Mouse (Mus musculus): ENCODE data around the gene Sh3pxd2a.

Gene Sh3pxd2a

DNA sequence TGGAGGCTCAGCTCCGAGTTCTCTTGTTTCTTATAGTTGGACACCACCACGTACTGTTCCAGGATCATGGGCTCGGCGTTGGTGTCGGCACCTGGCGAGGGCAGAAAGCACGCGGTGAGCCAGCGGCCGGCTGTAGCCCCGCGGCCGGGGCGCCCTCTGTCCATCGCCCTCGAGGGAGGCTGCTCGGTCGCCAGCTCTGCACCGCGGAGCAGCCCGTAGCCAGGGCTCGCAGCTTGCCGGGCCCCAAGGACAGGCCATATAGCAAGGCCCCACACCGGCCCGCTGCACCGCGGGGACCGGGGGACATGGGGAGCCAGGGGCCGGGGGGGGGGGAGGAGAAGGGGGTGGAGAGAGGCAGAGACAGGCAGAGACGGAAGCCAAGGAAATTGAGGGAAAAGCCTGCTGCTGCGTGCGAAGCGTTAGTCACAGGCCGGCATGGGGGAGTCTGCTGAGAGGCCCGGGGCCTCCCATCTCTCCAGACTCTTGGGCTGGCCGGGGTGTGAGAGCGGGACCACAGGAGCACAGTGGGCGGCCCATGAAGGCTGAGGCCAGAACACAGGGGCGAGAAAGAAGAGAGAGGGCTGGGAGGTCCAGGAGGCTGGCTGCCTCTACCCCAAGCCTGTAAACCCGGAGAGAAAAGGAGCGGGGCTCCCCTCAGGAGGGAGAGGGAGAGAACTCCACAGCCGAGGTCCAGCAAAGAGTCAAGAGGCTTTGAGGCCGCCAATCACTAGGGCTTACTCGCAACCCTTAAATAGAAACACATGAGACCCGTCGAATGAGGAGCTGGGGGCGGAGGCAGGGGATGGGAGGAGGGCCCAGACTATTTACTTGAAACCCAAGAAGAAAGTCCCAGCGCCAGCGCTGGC is 149.9 kb downstream of the Sh3pxd2a start:
- DNase-seq (ENCODE audit: low spot score in 2 of 2), result peak in 1 of 2 experiments; percentile 47

DNA sequence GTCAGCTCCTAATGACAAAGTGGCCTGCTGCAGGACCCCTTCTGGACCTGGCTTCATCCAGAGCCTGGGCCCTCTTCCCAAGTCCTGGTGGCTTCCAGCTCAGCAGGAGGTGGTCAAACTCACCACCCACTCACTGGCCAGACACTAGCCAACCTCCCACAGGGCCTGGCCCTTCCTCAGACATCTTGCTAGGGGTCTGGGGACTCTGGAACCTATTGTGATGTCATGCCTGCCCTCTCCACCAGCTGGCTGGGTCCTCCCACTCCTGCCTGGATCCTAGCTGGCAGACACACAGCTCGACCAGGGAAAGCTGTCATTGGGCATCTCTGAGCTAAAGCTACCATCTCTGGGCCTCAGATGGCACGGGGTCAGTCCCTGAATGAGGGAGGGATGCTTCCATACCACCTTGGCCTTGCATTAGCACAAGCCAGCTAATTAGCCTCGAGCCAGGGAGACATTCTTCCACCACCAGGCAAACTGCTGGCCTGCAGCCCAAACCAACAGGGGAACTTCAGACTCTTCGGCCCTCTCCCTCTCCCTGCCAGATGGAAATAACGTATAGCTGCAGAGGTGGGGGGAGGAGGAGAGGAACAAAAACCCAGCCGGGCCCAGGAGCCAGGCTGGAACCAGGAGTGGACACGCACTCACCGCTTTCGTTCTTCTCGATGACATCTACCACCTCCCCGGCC is 150.7 kb downstream of the Sh3pxd2a start:
- peak; percentile 61 to 62 for DNase-seq (ENCODE audit: low spot score in 2 of 2)

DNA sequence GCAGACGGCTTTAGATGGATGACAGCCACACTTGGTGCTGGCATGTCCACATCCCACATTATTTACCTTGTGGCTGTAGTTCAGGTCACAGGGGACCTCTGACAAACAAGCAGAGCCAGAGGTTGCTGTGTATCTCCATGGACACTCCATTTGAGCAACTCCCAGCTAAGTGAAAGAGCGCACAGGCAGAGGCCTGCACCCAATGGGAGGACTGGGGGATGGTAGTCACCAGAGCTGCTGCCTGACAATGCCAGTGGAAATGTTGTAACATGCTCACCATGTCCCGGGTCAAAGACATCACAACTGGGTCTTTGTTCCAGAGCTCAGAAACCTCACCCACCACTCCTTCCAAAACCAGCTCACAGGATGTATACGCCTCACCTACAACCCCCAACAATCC is 153.0 kb downstream of the Sh3pxd2a start:
- no peak for DNase-seq (ENCODE audit: low spot score in 2 of 2)

DNA sequence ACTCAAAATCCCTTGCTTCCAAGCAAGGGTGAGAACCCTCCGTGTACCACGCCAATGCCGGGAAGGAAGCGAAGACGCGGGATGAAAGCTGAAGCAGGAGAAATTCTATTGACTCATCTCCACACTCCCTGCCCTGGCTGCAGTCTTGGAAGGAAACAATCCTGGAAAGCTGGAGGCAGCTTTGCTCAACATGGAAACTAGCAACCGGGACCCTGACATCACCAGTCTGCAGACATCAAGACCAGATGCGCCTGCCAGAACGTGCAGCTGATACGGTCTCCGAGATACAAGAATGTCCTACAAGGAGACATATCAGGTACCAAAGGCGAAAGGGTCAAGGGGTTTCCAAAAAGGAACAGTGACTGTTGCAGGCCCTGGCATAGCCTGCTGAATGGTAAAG is 154.4 kb downstream of the Sh3pxd2a start:
- DNase-seq (ENCODE audit: low spot score in 2 of 2), result no peak

DNA sequence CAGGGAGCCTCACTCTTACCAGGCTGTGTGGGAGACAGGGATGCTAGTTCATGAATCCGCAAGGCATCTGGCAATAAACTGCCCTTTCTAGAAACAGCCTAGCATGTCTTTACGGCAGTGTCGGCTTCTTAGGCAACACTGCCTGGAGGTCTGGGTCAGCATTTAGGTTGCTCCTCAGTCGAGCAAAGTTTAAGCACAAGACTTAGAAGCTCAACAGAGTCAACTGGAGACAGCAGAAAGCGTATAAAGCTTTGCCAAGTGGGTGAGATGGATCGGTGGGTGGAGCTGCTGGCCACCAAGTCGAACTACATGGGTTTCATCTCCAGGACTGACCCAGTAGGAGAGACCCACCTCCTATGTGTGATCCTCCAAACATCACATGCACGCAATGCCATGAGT is 157.3 kb downstream of the Sh3pxd2a start:
- no peak for DNase-seq (ENCODE audit: low spot score in 2 of 2)

DNA sequence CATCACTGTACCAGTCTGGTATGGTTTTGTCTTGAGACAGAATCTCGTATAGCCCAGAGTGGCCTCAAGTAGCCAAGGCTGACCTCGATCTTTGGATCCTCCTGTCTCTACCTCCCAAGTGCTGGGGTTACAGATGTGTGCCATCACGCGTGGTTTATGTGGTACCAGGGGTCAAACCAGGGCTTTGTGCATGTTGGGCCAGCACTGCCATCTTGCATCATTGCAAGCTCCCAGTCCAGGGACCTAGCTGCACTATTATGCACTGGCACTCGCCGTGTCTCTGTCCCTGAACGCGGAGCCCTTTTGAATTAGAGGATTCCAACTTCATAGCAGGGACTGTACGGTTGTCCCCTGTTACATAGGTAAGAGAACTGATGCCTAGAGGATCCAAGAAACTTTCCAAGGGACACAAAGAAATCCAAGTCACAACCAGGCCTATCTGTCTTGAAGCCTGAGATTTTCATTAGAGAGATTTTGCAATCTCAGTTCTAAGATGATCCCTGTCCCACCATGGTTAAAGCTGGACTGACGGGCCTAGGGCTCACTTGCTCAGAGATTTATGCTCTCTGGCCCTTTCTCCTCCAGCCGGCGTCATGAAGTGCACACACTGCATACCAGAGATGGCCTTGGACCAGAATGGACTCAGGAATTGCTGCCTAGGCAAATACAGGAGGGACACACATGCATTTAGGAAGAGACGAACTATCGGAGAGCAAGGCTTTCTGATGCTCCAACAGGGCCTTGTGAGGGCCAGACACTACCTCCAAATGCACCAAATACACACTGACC is 157.9 kb downstream of the Sh3pxd2a start:
- DNase-seq (ENCODE audit: low spot score in 2 of 2), result no peak

DNA sequence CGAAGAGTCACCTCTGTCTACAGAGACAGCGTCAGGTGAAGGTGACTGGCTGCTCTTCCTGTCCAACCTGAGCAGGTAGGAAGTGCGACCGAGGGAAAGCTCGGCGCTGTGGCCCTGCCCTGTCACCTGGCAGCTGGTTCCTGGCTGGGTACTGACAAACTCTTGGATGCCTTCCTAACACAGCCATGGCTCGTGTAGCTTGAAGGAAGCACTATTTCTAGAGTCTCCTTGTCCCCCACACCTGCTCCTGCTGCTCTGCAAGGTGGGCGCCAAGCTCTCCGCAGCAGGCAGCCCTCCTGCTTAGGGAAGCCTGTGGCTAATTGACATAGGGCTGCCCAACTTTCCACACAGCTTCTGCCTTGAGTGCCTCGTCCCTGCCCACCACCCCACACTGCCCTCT is 158.8 kb downstream of the Sh3pxd2a start:
- DNase-seq (ENCODE audit: low spot score in 2 of 2), result no peak

DNA sequence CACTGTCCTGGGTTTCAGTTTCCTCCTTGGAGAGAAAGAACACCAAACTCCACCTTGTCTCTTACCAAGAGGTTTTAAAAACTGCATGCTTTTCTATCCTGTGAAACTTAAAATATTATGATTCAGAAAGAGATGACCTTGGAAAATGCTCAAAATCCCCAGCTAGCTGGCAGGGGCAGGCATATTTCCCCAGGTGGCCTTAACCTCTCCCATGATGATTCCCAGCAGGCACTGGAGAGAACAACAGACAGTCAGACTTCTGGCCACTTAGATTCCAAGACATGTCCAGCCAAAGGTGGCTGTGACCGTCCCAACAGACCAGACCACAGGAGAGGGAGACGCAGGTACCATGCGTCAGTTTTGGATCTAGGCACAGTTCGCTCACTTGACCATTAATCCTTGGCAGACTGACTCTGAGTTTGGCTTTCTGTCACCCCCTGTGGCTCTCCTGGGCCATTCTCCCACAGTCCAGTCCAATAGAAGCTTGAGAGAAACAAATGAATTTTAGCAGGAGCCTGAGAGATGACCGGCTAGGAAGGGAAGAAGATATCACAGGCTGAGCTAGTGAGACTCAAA is 159.9 kb downstream of the Sh3pxd2a start:
- DNase-seq (ENCODE audit: low spot score in 2 of 2), result no peak

DNA sequence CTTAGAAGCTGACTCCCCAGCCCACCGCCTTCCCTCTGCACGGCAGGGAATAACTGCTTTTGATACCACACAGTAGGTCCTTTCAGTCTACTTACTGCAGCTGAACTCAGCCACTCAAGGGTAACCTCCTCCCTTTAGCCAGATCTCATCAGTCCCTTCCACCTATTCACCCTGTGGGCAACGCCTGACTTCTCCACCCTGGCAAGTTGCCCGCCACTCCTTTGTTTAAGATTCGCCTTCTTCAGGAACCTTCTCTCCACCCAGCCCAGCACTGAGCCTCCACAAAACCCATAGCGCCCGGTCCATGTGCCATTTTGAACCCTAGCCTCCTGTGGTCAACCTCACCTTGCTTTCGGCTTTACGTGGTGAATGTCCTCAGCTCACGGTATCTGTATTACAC is 161.1 kb downstream of the Sh3pxd2a start:
- DNase-seq (ENCODE audit: low spot score in 2 of 2), result no peak

DNA sequence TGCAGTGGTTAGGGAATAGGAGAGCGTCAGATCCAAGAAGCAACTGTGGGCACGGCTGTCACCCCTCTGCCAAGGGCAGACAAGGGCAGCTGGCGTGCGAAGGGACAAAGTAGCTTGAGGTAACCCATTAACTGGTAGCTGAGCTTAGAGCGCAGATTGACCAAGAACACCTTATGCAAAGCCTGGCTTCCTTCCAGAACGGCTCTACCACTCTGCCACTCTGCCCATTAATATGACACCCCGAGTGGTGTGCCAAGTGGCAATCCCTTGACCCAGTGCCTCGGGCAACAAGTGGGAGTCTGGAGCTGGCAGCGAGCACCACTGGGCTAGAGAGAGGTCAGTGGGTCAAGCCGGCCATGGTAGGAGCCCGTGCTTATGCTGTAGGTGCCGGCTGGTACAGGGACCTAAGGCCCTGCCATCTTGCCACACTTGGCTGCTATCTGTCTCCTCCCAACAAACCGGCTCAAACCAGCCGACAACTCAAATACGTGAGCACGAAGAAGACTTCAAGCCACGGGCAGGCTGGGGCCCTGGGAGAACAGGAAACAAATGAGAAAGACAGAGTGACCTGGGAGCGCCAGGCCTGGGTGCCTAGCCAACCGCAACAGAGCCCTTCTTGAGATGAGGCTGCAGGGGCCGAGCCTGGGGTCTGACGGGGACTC is 161.9 kb downstream of the Sh3pxd2a start:
- DNase-seq (ENCODE audit: low spot score in 2 of 2), result peak in 1 of 2 experiments; percentile 46

DNA sequence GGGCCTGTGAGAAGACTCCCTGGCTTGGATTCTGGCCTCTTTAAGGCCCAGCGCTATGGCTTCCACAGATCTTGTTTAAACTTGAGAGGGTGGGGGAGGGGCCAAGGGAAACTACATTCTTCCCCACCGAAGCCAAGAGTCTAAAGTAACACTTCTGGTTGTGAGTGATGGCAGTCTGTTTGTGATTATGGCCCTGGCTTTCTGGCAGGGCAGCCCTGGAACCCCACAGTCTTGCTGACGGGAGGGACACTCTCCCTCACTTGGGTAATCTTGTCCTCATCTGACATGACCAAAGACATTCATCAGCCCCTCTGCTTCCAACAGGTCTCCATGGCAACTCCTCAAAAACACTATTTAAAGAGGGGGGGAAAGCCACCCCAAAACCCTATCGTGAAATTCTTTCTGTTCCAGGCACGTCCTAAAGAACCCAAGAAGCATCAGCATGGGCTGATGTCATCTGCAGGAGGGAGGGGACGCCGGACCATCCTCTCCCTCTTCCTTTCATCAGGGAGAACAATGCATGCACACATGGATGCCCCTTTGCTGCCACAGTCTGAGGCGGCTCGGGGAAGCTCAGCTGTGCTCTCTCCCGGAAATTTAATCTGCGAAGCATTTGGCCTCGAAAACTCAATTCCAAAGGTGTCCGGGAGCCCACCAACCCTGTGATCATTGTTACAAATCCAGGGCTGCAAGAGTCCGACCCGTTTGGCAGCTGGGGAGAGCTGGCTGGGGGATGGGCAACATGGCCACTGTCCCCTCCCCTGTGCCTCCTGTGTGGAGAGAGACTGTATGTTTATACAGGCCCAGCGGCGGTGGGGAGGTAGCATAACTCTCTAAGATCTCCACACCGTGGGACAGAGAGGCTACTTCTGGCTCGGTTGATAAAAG is 162.7 kb downstream of the Sh3pxd2a start:
- DNase-seq (ENCODE audit: low spot score in 2 of 2), result no peak

DNA sequence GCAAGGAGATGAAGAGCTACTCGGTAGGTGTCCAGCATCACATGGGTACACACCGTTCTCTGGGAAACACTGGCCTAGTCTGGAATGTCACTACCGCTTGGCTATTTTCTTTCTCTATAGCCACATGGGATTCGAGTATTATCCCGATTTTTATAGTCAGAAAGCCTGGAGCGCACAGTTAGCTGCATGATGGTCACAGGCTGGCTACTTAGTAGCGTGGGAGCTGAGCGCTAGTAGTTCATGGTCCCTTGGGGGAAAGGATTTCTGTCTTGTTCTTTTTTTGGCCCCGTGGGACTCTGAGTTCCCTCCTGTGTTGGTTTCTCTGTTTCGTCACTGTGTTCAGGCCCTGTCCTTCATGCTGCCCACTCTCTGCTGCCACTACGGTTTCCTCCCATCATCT is 166.1 kb downstream of the Sh3pxd2a start:
- DNase-seq (ENCODE audit: low spot score in 2 of 2), result no peak

DNA sequence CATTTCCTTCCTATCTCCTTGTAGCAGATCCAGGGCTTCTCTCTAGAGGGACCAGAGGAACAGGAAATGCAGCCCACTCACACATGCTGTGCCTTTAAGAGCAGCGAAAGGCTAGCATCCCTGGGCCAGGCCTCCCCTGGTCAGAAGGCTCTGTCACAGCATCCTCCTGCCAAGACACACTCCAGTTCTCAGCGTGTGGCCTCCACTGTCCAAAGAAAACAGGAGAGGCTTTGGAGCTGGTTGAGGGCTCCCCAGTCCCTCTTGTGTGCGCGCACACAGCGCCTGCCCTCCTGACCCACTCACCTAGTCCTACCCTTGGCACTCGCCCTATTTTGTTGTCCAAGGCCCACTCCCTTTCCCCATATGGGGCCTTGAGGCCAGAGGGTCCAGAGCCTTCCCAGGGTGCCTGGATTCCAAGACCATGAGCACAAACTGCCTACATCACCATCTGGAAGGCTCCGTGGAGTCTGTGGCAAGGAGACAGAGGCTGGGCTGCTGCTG is 171.7 kb downstream of the Sh3pxd2a start:
- DNase-seq (ENCODE audit: low spot score in 2 of 2), result peak in 1 of 2 experiments; percentile 50

DNA sequence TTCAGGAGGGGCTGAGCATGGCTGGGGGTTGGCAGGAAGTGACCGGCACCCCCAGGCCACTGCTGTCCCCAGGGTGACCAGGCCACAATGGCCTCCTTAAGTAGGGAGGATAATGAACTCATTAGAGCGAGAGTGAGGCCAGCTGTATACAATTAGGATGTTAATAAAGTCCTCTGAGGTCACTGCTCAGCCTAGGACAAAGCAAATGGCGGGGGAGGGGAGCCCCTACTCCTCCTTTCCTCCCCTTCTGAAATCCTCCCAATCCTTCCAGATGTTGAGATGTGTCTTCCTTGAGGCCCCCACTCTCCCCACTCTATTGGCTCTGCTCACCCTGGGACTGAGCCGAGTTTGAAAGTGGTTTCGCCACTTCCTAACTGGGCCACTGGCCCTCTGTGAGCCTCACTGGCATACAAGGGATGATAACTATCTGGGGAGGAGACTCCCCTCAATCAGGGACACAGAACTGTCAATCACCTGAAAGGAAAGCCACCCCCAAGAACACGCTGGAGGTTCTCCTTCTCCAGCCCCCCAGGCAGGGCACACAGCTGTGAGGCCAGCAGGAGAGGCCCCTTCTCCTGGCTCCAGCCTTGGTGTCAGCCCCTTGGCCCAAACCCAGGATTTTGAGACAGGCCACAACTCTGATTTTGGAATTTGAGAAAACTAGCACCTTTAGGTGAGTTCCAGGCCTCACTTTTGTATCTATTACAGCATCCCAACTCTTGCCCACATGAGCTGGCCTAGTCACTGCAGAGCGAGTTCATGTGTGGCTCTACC is 172.7 kb downstream of the Sh3pxd2a start:
- peak in 1 of 2 experiments; percentile 30 for DNase-seq (ENCODE audit: low spot score in 2 of 2)

DNA sequence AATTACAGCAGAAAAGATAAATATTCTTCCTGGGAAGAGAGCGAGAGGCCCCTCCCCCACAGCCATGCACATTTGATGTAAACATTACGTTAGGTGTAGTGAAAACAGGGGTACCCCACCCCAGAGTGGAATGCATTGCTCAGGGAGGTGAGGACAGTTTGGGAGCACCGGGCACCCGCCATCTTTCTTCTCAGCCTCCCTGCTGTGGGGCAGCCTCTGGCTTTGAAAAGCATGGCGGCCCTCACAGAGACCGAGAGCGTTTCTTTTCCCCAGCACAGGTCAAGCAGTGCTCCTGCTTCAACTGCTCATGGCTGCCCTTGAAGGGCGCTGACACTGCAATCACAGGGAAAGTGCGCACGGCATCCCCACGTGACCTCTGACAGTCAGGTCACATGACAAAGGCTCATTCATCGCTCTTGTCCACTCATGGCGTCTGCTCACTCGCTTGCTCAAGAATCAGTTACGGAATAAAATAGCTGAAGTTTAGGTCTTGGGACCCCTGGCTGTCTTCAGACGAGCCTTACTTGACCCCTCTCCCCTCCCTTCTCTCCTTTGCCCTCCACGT is 177.2 kb downstream of the Sh3pxd2a start:
- DNase-seq (ENCODE audit: low spot score in 2 of 2), result no peak

DNA sequence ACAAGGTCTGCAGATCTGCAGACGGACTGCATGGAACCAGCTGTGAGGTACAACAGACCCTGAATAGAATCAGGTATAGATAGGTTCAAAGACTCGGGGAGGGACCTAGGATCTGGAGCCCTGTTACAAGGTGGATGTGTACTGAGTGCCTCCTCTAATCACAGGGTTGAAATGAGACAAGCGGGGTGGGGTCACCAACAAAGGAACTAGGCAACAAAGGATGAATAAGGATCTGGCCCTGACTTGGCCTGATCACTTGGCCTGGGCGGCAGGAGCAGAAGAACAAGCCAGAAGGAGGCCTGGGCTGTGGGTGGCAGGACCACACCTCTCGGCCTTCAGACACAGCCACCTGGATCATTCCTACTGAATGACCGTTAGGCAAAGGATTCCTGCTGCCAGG is 178.6 kb downstream of the Sh3pxd2a start:
- no peak for DNase-seq (ENCODE audit: low spot score in 2 of 2)

DNA sequence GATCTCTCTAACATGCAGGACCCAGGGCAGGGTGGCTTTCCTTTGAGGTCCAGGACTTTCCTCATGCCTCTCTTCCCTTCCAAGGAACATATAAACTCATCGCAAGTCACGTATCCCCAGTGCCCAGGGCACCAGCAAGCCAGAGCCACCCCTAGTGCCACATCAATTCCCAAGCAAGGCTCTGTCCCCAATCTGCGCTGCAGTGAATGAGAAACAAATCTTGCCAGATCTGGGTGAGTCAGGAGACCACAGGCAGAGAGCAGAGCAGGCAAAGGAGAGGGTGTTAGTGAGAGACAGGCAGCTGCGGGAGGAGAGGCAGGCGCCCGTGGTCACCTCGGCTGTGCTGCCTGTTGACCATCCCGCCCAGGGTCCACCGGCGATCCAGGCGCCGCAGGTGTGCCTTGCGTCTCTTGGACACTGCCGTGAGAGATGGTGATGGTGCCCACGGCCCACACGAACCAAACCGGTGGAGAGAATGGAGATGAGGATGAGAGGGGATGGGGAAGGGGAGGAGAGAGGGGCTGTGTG is 181.4 kb downstream of the Sh3pxd2a start:
- DNase-seq (ENCODE audit: low spot score in 2 of 2), result no peak

DNA sequence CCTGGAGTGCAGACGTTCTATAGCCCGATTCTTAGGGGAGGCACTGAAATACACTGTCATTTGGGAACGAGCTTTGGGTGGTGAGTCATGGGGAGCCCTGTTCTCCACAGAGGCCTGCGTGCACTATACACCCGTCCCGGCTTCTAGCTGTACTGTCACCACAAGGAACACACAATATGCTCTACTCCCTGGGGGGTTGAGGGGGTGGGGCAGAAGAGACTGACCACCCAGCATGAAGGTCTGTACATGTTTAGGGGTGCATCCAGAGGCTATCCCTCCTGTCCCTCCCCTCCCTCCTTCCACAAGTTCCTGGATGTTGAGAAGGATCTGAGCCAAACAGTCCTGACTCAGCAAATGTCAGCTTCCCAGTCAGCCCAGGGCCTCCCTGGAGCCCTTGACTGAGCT is 182.1 kb downstream of the Sh3pxd2a start:
- DNase-seq (ENCODE audit: low spot score in 2 of 2), result no peak

DNA sequence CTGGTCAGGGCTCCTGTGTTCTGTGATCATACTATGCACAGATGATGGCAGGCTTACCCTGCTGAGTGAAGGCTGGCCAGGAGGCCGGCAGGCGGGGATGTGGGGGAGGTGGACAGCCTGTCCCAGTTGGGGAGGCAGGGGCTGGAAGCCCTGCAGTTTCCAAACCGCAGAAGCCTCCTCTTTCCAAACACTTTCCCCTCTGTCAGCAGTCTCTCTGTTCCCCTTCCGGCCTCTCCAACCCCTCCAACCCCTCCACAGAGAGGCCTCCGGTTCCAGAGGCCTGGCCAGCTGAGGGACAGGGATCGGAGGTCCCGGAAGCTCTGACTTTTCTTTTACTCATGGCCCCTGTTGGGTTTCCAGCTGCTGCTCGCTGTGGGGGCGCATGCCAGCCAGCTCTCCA is 183.3 kb downstream of the Sh3pxd2a start:
- no peak for DNase-seq (ENCODE audit: low spot score in 2 of 2)

Measured in right cerebral cortex, postnatal 10 days (tissue).